In genomic region chr1:135698996-135699705, GRCm38 (mm10) we compare ENCODE assay signal across 8 mouse cellular contexts. TPM values are rescaled to one million over a fixed set of nuclear protein-coding genes. Genes with fewer than 3 reads are reported as not detected.
A peak's percentile ranks its signal among the peaks of the same experiment; 100 is the strongest.
DNase-seq lines count a peak whose midpoint lies in the region; ATAC-seq and TF ChIP-seq lines count a peak whose summit lies in the region.

No protein-coding gene starts in this region.

- H3K36me3 ChIP-seq in limb, embryonic 11.5 days (ENCODE audit: control insufficient read depth, insufficient read depth, low read length) = no peaks in the 10 kb centered on the region
- no peaks in the 10 kb centered on the region for H3K36me3 ChIP-seq in midbrain, embryonic 11.5 days (ENCODE audit: control insufficient read depth, insufficient read depth, low read length)
- H3K36me3 ChIP-seq in small intestine, adult 2 months (ENCODE audit: control insufficient read depth, insufficient read depth, low read length) = no peaks in the 10 kb centered on the region

- no peak for TF ChIP-seq POLR2A in small intestine, adult 2 months (IDR thresholded peaks at IDR 0.05; ENCODE audit: low read depth, low read length)

- H3K9me3 ChIP-seq in limb, embryonic 11.5 days (ENCODE audit: control insufficient read depth, low read length) = no peaks in the 10 kb centered on the region
- H3K9me3 ChIP-seq in midbrain, embryonic 11.5 days (ENCODE audit: control insufficient read depth, low read length) = no peaks in the 10 kb centered on the region

- H3K4me1 ChIP-seq in limb, embryonic 11.5 days (ENCODE audit: control insufficient read depth, insufficient read depth, low read length) = peaks cover 19% of the 10 kb centered on the region
- peaks cover 6% of the 10 kb centered on the region for H3K4me1 ChIP-seq in midbrain, embryonic 11.5 days (ENCODE audit: control insufficient read depth, insufficient read depth, low read length)
- H3K4me1 ChIP-seq in small intestine, adult 2 months (ENCODE audit: control insufficient read depth, insufficient read depth, insufficient read length, low read length) = no peaks in the 10 kb centered on the region

- peak overlapping the region; percentile 23 for H3K4me3 ChIP-seq in limb, embryonic 11.5 days (ENCODE audit: low read depth, low read length)
- H3K4me3 ChIP-seq in midbrain, embryonic 11.5 days (ENCODE audit: low read depth, low read length) = peak overlapping the region; percentile 20
- H3K4me3 ChIP-seq in small intestine, adult 2 months (ENCODE audit: low read depth, low read length) = peak overlapping the region; percentile 40

- no peak overlapping the region for H3K9ac ChIP-seq in limb, embryonic 11.5 days (ENCODE audit: low read length)
- H3K9ac ChIP-seq in midbrain, embryonic 11.5 days (ENCODE audit: low read length) = 0 out of 2 replicates have a peak overlapping the region, but pooled peaks have one; percentile 22

- no peak overlapping the region for H3K27ac ChIP-seq in limb, embryonic 11.5 days (replicated peaks; ENCODE audit: low read depth, low read length)
- no peak overlapping the region for H3K27ac ChIP-seq in midbrain, embryonic 11.5 days (ENCODE audit: low read depth, low read length)
- no peak overlapping the region for H3K27ac ChIP-seq in small intestine, adult 2 months (ENCODE audit: insufficient read depth, low read depth, low read length)

- no peaks in the 10 kb centered on the region for H3K27me3 ChIP-seq in limb, embryonic 11.5 days (ENCODE audit: control insufficient read depth, insufficient read depth, low read length)
- H3K27me3 ChIP-seq in midbrain, embryonic 11.5 days (ENCODE audit: control insufficient read depth, insufficient read depth, low read length) = peaks cover 5% of the 10 kb centered on the region; the same call in 1 of the 2 replicates
- peaks cover 4% of the 10 kb centered on the region for H3K27me3 ChIP-seq in small intestine, adult 2 months (ENCODE audit: control insufficient read depth, insufficient read depth, low read length)

- peak; percentile 87 for DNase-seq in adrenal gland, adult 2 months
- peak; percentile 80 for DNase-seq in embryo, embryonic 9.5 days (ENCODE audit: extremely low spot score)
- DNase-seq in heart, adult 11 months = peak; percentile 98
- peak; percentile 58 for DNase-seq in kidney, adult 11 months
- DNase-seq in limb, embryonic 11.5 days (ENCODE audit: low spot score) = peak; percentile 84
- peak; percentile 96 for DNase-seq in midbrain, embryonic 11.5 days (ENCODE audit: low spot score, missing footprints)

- ATAC-seq in limb, embryonic 11.5 days (ENCODE audit: insufficient number of reproducible peaks, low FRiP score, low TSS enrichment, low read depth) = 0 out of 2 replicates have a peak, but pooled peaks have one; percentile 11
- peak; percentile 71 for ATAC-seq in midbrain, embryonic 11.5 days (ENCODE audit: low FRiP score)
- ATAC-seq in erythroid progenitor cell, adult 5-6 weeks (replicated peaks; ENCODE audit: low FRiP score, poor library complexity, severe bottlenecking) = no peak

- TF ChIP-seq CTCF in small intestine, adult 2 months (IDR thresholded peaks at IDR 0.05; ENCODE audit: extremely low read depth, insufficient read length, insufficient replicate concordance, low read depth, low read length) = peak; percentile 66; the same call in 1 of the 2 replicates

- 2% methylated on average over 29 of the region's 29 CpGs for WGBS in limb, embryonic 11.5 days
- WGBS in midbrain, embryonic 11.5 days = 2% methylated on average over 29 of the region's 29 CpGs
- WGBS in small intestine, adult 2 months = 9% methylated on average over 29 of the region's 29 CpGs

- peak overlapping the region; percentile 56 for H3K4me2 ChIP-seq in limb, embryonic 11.5 days (ENCODE audit: low read depth, severe bottlenecking)
- peak overlapping the region; percentile 53 for H3K4me2 ChIP-seq in midbrain, embryonic 11.5 days

RNA-seq across cellular contexts. Expression of gene Csrp1, which starts 20.7 kb away (rescaled TPM):
- total RNA-seq in adrenal gland, adult 2 months (2021) = 100 to 1,000 TPM in 1 of 2 experiments, 10 to 100 TPM in 1; 68.0 to 133 TPM
- polyA plus RNA-seq in adrenal gland, adult 2 months (2012; rRNA removed) = 65.7 and 70.2 TPM in 2 replicates
- 50.5 and 51.2 TPM in 2 replicates for polyA plus RNA-seq in limb, embryonic 11.5 days (2014; fragmentation: Nextera tagmentation; extraction: Ambion mirVana)
- 33.2 and 34.1 TPM in 2 replicates for polyA plus RNA-seq in midbrain, embryonic 11.5 days (2014; fragmentation: Nextera tagmentation; extraction: Ambion mirVana)
- 140 and 147 TPM in 2 replicates for polyA plus RNA-seq in small intestine, adult 2 months (2012; rRNA removed)
- total RNA-seq in erythroid progenitor cell, adult 5-6 weeks (2015; ENCODE audit: low replicate concordance) = 46.5 and 48.6 TPM in 2 replicates
- 31.8 and 44.7 TPM in 2 replicates for total RNA-seq in erythroid progenitor cell, adult 5-6 weeks (2017; ENCODE audit: low replicate concordance)
